Mouse (Mus musculus) forebrain, embryonic 15.5 days (tissue): ENCODE measurements around the gene Rhbdl3. TPM values are rescaled to one million over a fixed set of nuclear protein-coding genes. Genes with fewer than 3 reads are reported as not detected.
A peak's percentile ranks its signal among the peaks of the same experiment; 100 is the strongest.

ENCODE experiments used
- ATAC-seq: fragments of 200-750 bp; cut with Nextera tagmentation; replicated peaks from 2 replicates; pipeline ENCODE4 v1.8.0; 2017; ENCODE audit warnings: mild to moderate bottlenecking, moderate TSS enrichment, moderate library complexity
- H3K27ac ChIP-seq: fragments of 300-500 bp; sonication (generic); replicated peaks from 2 replicates; pipeline ENCODE4 v1.5.1; 2015; ENCODE audit warnings: mild to moderate bottlenecking, inconsistent platforms
- H3K27me3 ChIP-seq: fragments of 300-500 bp; sonication (generic); 2 replicates; pipeline ENCODE4 v1.6.1; 2015; ENCODE audit warnings: inconsistent platforms
- H3K36me3 ChIP-seq: fragments of 300-500 bp; sonication (generic); 2 replicates; pipeline ENCODE4 v1.6.1; 2015; ENCODE audit warnings: mild to moderate bottlenecking, inconsistent platforms
- H3K4me1 ChIP-seq: fragments of 300-500 bp; sonication (generic); 2 replicates; pipeline ENCODE4 v1.6.1; 2015; ENCODE audit warnings: inconsistent platforms
- H3K4me2 ChIP-seq: fragments of 300-500 bp; sonication (generic); replicated peaks from 2 replicates; pipeline ENCODE4 v1.6.1; 2015; ENCODE audit warnings: mild to moderate bottlenecking, inconsistent platforms
- H3K4me3 ChIP-seq: fragments of 300-500 bp; sonication (generic); 2 replicates; pipeline ENCODE4 v1.5.1; 2015; ENCODE audit warnings: mild to moderate bottlenecking, inconsistent platforms
- H3K9ac ChIP-seq: fragments of 300-500 bp; sonication (generic); replicated peaks from 2 replicates; pipeline ENCODE4 v1.6.1; 2015; ENCODE audit warnings: mild to moderate bottlenecking, inconsistent platforms
- H3K9me3 ChIP-seq: fragments of 300-500 bp; sonication (generic); 2 replicates; pipeline ENCODE4 v1.6.1; 2016; ENCODE audit warnings: inconsistent platforms
- WGBS: fragments of 180-500 bp; shearing (Covaris S2); methylation state at CpG from one replicate; pipeline ENCODE4 v1.1.7; 2015; ENCODE audit warnings: mixed read lengths; 5-methylcytosine and 5-hydroxymethylcytosine counted together
- polyA plus RNA-seq: library from polyadenylated mRNA; unstranded; fragments of >200 nt; fragmentation: Nextera tagmentation; extraction: Ambion mirVana; gene quantifications from 2 replicates; pipeline ENCODE4 v1.2.1, GENCODE M21; 2015

Gene Rhbdl3
- polyA plus RNA-seq = 20.4 and 23.3 TPM in 2 replicates

DNA sequence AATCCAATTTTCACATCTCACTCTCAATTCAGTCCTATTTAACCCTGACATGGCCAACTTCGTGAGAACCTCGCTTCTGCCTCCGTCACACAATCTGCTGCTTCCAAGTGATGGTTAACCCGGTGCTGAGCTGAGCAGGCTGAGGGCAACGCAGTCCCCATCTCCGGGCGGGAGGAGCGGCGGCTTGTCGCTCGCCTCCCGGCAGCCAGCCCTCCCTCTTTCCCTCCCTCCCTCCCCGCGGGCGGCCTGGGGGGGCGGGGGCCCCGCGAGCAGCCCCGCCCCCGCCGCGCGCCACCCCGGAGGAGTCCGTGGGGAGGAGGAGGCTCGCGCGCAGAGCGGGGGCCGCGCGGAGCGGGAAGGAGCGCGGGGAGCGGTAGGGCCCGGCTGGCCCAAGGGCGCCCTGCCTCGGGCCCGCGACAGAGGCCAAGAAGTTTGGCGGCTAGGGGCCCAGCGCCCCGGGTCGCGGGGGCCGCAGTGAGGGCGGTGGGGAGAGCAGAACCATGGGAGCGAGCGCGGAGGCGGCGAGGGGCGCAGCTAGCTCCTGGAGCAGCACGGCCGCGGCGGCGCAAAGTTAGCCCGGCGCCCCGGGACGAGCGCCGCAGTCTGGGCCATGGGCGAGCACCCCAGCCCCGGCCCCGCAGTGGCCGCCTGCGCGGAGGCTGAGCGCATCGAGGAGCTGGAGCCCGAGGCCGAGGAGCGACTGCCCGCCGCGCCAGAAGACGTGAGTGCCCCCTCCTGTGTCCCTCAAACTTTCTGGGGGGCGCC is at the start of gene Rhbdl3:
Rhbdl3 (plus strand) TSS at position 362 of the 765 bp plus-strand sequence.
- WGBS = under 1% methylated on average over 81 of the region's 81 CpGs
- H3K4me2 ChIP-seq = peak within 1 kb of the TSS; percentile 98

DNA sequence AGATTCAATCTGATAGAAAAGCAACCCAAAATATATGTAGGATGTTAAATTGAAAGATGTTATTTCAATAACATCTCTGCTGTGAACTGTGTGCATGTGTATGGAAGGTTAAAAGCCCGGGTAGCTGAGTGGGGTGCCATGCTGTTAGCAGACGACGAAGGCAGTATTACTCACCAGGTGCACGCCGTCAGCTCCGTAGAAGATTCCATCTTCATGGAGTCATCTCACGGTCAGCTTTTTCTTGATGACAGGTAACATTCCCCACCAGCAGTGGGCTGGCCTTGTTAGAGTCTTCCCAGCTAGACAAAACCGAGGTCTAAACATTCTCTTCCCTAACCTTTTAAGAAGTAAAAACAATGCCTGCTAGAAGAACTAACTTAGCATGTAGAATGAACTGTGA is 36.6 kb upstream of the Rhbdl3 start:
- H3K9ac ChIP-seq = no peak overlapping the region
- 90% methylated on average over 8 of the region's 8 CpGs for WGBS
- no peak overlapping the region for H3K4me2 ChIP-seq
- no peak overlapping the region for H3K27ac ChIP-seq
- no peaks in the 10 kb centered on the region for H3K4me1 ChIP-seq
- no peak for ATAC-seq
- H3K4me3 ChIP-seq = no peak overlapping the region
- H3K27me3 ChIP-seq = no peaks in the 10 kb centered on the region
- peaks cover 53% of the 10 kb centered on the region for H3K36me3 ChIP-seq
- no peaks in the 10 kb centered on the region for H3K9me3 ChIP-seq

More for the DNA sequence above, at the start of gene Rhbdl3:
- ATAC-seq = peak; percentile 63
- Histone ChIP-seq H3K9me3 (no peaks in the 10 kb centered on the region), H3K9ac (peak within 1 kb of the TSS; percentile 81), H3K4me3 (peak within 1 kb of the TSS; percentile 73), H3K4me1 (peaks cover 56% of the 10 kb centered on the region), H3K36me3 (no peaks in the 10 kb centered on the region), H3K27ac (peak within 1 kb of the TSS; percentile 84), H3K27me3 (no peaks in the 10 kb centered on the region)

DNA sequence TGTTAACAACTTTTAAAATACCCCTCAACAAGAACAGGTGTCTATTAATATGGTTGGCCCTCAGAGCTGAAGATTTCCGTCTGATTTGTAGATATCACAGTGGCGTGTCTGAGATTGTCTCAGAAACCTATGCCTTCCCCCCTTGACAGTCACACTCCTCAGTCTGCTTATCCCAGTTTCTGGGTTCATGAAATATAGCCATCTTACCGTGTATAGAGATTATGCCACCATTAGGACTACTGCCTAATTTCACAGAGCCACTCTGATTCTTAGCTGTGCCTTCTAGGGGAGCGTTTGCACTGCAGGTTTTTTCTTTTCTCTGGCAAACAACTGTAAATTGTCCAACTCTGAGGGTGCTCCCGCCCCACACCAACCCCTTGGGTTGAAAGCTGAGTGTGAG is 29.6 kb upstream of the Rhbdl3 start:
- Histone ChIP-seq H3K27ac (no peak overlapping the region), H3K4me3 (no peak overlapping the region), H3K27me3 (no peaks in the 10 kb centered on the region), H3K9me3 (no peaks in the 10 kb centered on the region), H3K4me2 (no peak overlapping the region), H3K4me1 (no peaks in the 10 kb centered on the region), H3K9ac (no peak overlapping the region), H3K36me3 (peaks cover 12% of the 10 kb centered on the region)
- 85% methylated on average over 5 of the region's 5 CpGs for WGBS
- no peak for ATAC-seq

DNA sequence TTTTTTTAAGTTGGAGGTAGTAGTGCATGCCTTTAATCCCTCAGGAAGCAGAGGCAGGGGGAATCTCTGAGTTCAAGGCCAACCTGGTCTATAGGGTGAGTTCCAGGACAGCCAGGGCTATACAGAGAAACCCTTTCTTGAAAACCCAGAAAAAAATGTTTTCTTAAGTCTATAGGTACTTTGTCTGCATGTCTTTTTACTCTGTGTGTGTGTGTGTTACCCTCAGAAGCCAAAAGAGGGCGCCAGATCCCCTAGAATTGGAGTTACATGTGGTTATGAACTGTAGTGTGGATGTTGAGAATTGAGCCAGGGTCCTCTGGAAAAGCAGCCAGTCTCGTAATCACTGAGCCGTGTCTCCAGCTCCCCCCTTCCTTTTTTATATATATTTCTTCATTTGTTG is 25.7 kb upstream of the Rhbdl3 start:
- Histone ChIP-seq H3K36me3 (no peaks in the 10 kb centered on the region), H3K27me3 (no peaks in the 10 kb centered on the region), H3K9me3 (no peaks in the 10 kb centered on the region), H3K4me1 (no peaks in the 10 kb centered on the region), H3K4me3 (no peak overlapping the region), H3K9ac (no peak overlapping the region), H3K4me2 (no peak overlapping the region), H3K27ac (no peak overlapping the region)
- WGBS = 69% methylated on average over 3 of the region's 3 CpGs
- ATAC-seq = no peak

DNA sequence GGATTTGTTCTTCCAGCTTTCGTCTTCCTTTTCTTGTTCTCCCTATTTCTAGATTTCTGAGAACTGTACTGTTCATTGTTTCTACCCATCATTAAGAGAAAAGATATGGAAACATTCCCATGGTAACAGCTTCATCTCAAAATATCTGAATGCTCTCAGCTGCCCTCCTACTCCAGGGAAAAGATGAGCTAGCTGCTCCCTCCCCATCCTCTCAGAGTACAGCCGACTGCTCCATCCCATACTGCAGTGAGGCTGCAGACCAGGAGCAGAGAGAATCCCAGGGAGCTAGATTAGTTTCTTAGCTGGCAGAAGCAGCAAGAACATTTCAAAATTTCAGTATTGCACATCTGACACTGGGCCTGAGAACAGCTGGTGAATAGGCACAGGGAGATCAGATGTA is 22.7 kb upstream of the Rhbdl3 start:
- ATAC-seq = no peak
- WGBS = 54% methylated on average over 2 of the region's 2 CpGs
- Histone ChIP-seq H3K4me3 (no peak overlapping the region), H3K4me2 (no peak overlapping the region), H3K4me1 (no peaks in the 10 kb centered on the region), H3K27me3 (no peaks in the 10 kb centered on the region), H3K36me3 (no peaks in the 10 kb centered on the region), H3K27ac (no peak overlapping the region), H3K9me3 (no peaks in the 10 kb centered on the region), H3K9ac (no peak overlapping the region)

DNA sequence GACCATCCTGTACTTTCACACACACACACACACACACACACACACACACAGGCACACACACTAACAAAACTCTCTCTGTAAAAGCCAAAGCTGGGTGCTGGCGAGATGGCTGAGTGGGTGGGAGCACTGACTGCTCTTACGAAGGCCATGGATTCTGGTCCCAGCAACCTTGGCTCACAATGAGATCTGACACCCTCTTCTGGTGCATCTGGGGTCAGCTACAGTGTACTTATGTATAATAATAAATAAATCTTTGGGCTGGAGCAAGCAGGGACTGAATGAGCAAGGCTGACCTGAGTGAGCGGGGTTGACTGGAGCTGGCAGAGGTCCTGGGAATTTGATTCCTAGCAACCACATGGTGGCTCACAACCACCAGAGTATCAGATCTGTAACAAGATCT is 16.9 kb upstream of the Rhbdl3 start:
- H3K27ac ChIP-seq = no peak overlapping the region
- no peak overlapping the region for H3K4me3 ChIP-seq
- WGBS = 72% methylated on average over 3 of the region's 3 CpGs
- H3K36me3 ChIP-seq = no peaks in the 10 kb centered on the region
- H3K9me3 ChIP-seq = no peaks in the 10 kb centered on the region
- ATAC-seq = no peak
- no peak overlapping the region for H3K4me2 ChIP-seq
- no peaks in the 10 kb centered on the region for H3K4me1 ChIP-seq
- no peak overlapping the region for H3K9ac ChIP-seq
- no peaks in the 10 kb centered on the region for H3K27me3 ChIP-seq

DNA sequence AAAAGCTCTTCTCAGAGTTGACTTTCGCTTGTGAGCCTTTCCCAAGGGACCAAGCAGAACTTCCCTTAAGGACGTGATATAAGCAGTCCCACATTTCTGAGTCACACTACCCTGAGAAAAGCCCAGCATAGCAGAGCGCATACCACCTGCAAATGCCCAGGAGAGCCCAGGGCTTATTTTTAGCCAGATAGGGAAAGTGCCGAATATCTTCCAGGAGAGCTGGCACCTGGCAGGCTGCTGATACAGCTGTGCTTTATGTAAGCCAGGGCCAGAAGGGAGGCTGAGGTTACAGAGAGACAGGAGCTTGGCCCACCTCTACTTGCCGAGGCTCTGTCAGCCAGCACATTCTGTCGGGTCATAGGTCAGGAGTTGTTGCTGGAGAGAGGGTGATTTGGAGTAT is 16.1 kb upstream of the Rhbdl3 start:
- H3K4me1 ChIP-seq = peaks cover 4% of the 10 kb centered on the region
- H3K4me2 ChIP-seq = no peak overlapping the region
- no peak overlapping the region for H3K4me3 ChIP-seq
- H3K36me3 ChIP-seq = no peaks in the 10 kb centered on the region
- H3K27ac ChIP-seq = no peak overlapping the region
- ATAC-seq = no peak
- no peaks in the 10 kb centered on the region for H3K27me3 ChIP-seq
- no peaks in the 10 kb centered on the region for H3K9me3 ChIP-seq
- 67% methylated on average over 6 of the region's 6 CpGs for WGBS
- H3K9ac ChIP-seq = no peak overlapping the region

DNA sequence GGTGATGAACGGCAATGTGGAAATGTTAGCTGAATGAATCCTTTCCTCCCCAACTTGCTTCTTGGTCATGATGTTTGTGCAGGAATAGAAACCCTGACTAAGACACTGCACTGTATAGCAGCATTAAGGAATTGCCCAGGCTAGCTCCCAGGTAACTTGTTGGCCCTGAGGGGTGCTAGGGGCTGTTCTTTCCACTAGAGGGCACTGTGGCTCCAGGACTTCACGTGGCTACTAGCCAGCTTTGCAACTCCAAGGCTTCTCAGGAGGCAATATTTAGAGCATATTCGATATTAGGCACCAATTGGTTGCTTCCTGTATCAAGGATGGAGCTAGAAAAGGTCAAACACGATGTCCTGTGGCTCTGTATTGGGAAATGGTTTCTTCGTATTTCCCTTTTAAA is 13.6 kb upstream of the Rhbdl3 start:
- Histone ChIP-seq H3K9me3 (no peaks in the 10 kb centered on the region), H3K4me3 (no peak overlapping the region), H3K4me2 (no peak overlapping the region), H3K27ac (no peak overlapping the region), H3K27me3 (no peaks in the 10 kb centered on the region), H3K36me3 (no peaks in the 10 kb centered on the region), H3K9ac (no peak overlapping the region), H3K4me1 (peaks cover 18% of the 10 kb centered on the region)
- WGBS = 19% methylated on average over 5 of the region's 5 CpGs
- no peak for ATAC-seq

DNA sequence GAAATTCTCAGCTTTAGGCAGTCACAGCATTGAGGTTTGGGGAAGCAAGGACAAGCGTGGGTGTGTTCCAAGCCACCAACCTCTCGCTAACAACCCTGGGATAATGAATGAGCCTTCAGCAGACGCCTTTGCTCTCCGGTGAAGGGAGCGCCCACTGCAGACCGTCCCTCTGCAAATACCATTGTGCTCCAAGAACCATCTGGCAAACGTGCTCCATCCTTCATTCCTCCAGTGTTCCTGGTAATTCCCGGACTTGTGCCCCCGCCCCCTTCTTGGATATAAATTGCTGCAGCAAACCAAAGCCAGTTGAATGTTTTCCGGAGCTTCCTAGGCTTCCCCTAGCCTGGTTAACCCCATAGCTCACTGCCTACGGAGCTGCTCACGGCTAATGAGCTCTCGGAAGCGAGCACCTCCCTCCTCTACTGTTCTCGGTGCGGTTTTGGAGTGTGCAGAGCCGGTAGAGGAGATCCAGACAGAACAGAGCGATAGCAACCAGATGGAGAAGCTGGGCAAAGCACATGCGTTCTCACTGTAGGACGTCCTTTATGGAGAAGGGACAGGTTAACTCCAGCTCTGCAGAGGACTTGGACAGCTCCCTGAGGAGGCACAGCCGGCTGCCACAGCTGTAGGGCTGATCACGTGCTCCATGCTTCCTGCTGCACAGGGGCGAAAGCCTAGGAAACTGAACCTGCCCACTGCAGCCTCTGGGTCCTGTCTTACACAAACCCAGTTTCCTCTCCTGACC is 10.8 kb upstream of the Rhbdl3 start:
- Histone ChIP-seq H3K9me3 (no peaks in the 10 kb centered on the region), H3K9ac (peak overlapping the region; percentile 47), H3K27ac (peak overlapping the region; percentile 78), H3K4me3 (peak overlapping the region; percentile 37), H3K36me3 (no peaks in the 10 kb centered on the region), H3K4me1 (peaks cover 33% of the 10 kb centered on the region), H3K27me3 (no peaks in the 10 kb centered on the region), H3K4me2 (peak overlapping the region; percentile 49)
- WGBS = 2% methylated on average over 23 of the region's 23 CpGs
- ATAC-seq = peak; percentile 83

DNA sequence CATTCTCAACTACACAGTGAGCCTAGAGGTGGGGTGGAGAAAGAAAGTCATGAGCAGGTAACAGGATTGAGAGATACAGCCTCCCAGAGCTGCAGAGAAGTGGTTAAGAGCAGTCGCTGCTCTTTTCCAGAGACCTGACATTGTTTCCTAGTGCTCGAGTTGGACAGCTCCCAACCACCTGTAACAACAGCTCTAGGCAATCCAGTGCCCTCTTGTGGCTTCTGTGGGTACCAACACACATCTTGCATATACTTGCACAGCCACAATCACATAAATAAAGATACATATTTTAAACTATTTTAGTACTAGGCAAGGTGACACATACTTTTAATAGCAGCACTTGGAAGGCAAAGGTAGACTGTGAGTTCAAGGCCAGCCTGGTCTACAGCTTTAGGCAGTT is 9.7 kb upstream of the Rhbdl3 start:
- Histone ChIP-seq H3K9ac (no peak overlapping the region), H3K36me3 (no peaks in the 10 kb centered on the region), H3K27ac (no peak overlapping the region), H3K9me3 (no peaks in the 10 kb centered on the region), H3K4me2 (no peak overlapping the region), H3K4me1 (peaks cover 44% of the 10 kb centered on the region), H3K4me3 (no peak overlapping the region), H3K27me3 (no peaks in the 10 kb centered on the region)
- 76% methylated on average over 2 of the region's 2 CpGs for WGBS
- no peak for ATAC-seq

DNA sequence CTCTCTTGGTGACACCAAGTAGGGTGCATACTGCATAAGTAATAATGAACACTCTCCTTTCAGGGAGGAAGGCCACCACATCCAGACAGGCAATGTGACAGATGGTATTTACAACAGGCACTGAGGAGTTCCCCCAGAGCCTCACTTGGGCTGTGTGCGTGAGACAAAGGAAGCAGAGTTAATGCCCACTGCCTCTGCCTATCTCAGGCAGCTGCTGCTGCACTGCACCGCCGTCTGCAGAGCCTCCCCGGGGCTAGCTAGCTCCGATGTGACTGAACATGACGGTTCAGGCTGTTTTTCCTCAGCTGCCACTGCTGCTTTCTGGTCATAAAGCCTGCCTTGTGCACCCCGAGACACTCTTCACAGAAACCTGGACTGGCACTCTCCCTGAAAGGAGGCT is 8.2 kb upstream of the Rhbdl3 start:
- Histone ChIP-seq H3K9me3 (no peaks in the 10 kb centered on the region), H3K27ac (peak overlapping the region; percentile 76), H3K27me3 (no peaks in the 10 kb centered on the region), H3K4me3 (no peak overlapping the region), H3K36me3 (no peaks in the 10 kb centered on the region), H3K4me1 (peaks cover 47% of the 10 kb centered on the region), H3K9ac (0 out of 2 replicates have a peak overlapping the region, but pooled peaks have one; percentile 18), H3K4me2 (no peak overlapping the region)
- WGBS = 21% methylated on average over 7 of the region's 7 CpGs
- ATAC-seq = peak; percentile 63

DNA sequence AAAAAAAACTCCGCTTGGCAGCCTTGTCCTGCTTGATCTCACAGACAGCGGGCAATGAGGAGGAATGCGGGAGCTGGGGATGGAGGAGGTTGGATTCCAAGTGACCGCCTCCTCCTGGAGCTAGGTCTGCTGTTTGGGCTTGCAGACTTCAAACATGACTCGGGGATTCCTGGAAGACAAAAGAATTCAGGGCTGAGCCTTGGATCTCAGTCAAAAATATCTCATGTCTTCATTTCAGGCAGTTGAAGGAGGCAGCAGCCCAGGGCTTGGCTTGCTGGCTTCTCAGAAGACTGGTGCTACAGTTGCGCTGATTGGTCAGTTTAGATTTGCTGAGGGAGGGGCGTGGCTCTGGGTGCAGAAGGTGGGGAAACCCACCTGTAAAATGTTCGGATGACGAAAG is 5.6 kb upstream of the Rhbdl3 start:
- no peaks in the 10 kb centered on the region for H3K9me3 ChIP-seq
- H3K27me3 ChIP-seq = no peaks in the 10 kb centered on the region
- no peaks in the 10 kb centered on the region for H3K36me3 ChIP-seq
- no peak for ATAC-seq
- H3K4me2 ChIP-seq = no peak overlapping the region
- H3K4me1 ChIP-seq = peaks cover 54% of the 10 kb centered on the region
- H3K27ac ChIP-seq = no peak overlapping the region
- H3K4me3 ChIP-seq = no peak overlapping the region
- no peak overlapping the region for H3K9ac ChIP-seq
- WGBS = 14% methylated on average over 9 of the region's 9 CpGs
